Mouse (Mus musculus) cerebellum, postnatal 25 days (tissue): Measurements from ENCODE around the gene Atat1.

Source experiments
- DNase-seq, 2 experiments: peaks; one replicate each; pipeline ENCODE4 v3.0.0; 2021; ENCODE audit warnings: mixed read lengths in 2 of 2

Atat1 gene

DNA sequence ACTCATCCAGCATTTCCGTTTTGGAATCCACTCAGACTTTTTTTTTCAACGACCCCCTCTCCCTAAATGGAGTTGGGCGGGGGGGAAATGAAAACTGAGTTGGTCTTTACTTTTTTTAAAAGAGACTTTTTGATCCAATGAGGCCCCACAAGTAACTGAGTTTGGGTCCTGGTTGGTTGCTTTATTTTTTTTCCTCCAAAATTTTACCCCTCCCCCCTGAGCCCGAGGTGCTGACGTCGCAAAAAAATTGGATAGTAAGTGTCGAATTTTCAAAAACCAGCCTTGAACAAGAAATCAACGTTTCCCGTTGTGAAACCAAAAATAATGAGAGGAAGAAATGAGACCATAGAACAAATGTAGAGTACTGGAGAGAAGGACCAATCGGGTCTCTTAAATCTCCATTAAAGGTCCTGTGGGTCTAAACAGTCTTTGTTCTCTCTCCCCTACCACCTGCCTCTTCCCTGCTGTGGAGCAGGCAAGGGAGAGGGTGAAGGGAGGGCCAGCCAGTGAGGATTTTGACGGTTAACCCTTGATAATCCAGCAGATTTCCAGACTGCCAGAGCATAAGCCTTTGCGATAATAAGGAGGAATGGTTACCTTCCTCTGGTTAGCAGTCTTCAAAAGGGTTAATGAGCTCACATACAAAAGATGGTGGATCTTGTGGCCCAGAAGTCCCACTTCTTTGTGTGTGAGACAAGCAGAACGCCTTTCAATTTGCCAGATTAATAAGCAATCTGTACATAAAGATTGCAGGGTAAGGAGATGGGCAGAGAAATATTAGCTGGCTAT lies 7.8 kb upstream of the Atat1 start:
- peak; percentile 72 to 78 for DNase-seq

- DNase-seq = peak in 1 of 2 experiments; percentile 60
These were observed 7.2 kb upstream of the Atat1 start for GRCm38 (mm10) chr17:35917143-35917462.

DNA sequence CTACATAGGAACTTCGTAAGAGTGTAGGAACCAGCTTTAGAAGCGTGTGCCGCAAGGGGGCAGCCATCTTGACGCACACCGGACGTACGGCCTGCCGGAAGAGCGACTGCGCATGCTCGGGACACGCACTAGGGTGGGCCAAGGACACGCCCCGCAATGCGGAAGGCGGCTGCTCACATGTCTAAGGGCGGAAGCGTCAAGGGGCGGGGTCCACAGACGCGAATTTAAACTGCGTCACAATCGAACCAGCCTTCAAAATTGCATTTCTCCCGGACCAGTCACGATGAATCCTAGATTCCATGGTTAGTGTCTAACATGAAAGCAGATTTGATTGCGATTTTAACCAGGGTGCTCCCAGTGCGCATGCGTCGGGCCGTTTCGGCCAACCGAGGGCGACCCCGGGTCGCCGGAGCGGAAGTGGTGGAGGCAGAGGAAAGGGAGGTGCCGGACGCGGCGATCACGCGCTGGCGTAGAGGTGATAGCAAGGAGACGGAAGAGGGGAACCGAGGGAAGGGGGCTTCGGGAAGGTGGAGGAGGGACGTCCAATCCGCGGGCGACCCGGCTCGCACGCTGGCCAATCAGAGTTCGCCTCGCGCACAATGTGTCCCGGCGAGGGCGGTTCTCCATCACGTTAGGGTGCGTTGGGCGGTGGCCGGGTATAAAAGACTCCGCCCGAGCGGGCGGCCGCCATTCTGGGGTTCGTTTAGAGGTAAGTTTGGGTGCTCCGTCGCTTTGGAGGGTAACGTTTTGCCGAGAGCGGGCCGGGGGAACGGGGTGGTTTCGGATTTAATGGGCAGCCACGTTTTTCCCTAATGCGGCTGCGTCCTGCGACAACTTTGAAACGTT lies 6.6 kb upstream of the Atat1 start, which contains the start of the genes Mrps18b and Ppp1r10:
Gene Mrps18b (minus strand): TSS at position 93 of the 846 bp plus-strand sequence.
Gene Ppp1r10 (plus strand): TSS at position 138 of the 846 bp plus-strand sequence.
- peak; percentile 98 to 99 for DNase-seq

- no peak for DNase-seq
These were observed 5.8 kb upstream of the Atat1 start for GRCm38 (mm10) chr17:35915538-35916296.

GRCm38 (mm10) chr17:35914975-35915374 lies 5.1 kb upstream of the Atat1 start:
- no peak for DNase-seq

- DNase-seq = peak in 1 of 2 experiments; percentile 48
These were observed 523 bp downstream of the Atat1 start for GRCm38 (mm10) chr17:35909186-35909918.

GRCm38 (mm10) chr17:35907609-35908008 lies 2.3 kb downstream of the Atat1 start:
- DNase-seq = peak in 1 of 2 experiments; percentile 3

- no peak for DNase-seq
These were observed 4.3 kb downstream of the Atat1 start for GRCm38 (mm10) chr17:35905587-35905986.

DNA sequence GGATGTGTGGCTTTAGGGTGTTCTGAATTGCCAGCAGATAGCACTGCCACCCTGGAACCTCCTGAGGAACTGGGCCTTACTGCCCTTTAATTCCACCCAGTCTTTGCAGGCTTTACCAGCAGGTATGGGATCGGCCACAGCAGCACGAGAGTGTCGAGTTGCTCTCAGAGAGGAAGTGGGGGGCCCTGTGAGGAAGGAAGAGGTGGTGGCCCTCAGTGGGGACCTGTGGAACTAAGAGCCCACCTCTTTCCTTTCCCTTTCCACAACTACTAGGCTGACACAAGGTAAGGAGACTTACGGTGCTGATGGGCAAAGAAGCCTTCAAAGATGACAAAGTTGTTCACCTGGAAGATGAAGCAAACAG lies 5.9 kb downstream of the Atat1 start:
- no peak for DNase-seq

DNA sequence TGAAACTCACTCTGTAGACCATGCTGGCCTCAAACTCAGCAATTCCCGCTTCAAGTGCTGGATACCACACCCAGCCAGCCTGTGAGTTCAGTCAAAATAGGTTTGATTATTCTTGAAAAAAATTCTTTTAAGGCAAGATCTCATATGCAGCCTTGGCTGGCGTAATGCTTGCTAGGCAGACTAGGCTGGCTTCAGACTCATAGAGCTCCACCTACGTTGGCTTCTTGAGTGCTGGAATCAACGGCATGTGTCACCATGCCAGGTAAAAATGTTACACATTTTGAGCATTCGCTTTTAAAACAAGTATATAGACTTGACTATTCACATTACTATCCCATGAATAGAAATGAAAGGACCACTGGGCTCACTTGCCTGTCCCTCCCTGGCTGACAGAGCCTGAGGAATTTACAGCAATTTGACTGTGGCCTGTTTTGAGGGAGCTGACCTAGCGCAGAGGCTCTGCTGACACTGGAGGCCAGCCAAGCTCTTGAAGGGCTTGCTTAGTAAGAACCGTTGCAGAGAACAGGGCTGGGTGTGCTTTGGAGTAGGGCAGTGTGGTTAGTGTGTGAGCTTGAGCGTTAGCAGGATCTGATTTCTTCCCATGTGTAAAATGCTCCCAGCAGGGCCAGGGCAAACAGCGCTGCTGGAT lies 6.4 kb downstream of the Atat1 start:
- no peak for DNase-seq

- DNase-seq = no peak
These were observed 9.2 kb downstream of the Atat1 start for GRCm38 (mm10) chr17:35900636-35901035.

DNA sequence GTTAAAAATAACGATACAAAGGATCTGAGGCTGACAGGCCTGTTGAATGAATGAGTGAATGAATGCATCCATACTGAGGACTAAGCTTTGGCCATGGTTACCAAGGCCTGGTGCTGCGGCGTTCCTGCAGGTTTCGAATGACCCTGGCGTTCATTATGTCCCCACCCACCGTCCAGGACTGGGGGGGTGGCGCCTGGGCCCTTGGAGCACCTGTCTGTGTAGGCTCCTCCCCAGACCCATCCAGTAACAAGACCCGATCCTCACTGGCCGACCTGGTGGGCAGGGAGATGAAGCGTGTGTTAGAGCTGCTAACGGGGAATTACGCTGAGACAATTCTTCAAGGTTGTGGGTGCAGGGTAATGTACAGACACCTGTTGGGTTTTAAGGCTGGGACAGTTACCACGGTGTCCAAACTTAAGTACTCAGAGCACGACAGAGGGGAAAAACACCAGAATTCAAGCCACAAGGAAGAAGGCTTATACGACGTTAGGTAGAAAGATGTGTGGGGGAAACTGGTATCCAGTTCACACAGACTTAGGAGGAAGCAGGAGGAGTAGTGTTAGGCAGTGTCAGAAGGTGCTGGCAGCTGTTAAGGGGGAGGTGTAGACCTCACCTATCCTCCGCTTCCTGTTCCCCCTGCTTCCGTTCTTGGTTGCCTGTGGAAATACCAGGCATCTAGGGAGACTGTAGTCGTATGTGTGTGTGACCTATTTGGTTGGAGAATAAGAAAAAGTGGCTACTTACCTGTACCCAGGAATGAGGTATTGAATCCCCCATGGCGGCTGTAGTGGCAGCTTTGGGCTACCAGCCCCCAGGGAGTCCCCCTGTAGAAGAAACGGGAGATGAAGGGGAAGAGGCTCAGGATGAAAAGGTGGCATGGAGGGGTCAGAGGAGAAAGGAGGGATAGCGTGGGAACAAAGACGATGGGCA lies 12.0 kb downstream of the Atat1 start:
- DNase-seq = peak; percentile 54 to 67

GRCm38 (mm10) chr17:35896781-35897643 lies 12.9 kb downstream of the Atat1 start, which contains the start of gene 2310061I04Rik:
Gene 2310061I04Rik, minus strand, starts transcription at chr17:35897431.
- peak; percentile 94 to 96 for DNase-seq

DNA sequence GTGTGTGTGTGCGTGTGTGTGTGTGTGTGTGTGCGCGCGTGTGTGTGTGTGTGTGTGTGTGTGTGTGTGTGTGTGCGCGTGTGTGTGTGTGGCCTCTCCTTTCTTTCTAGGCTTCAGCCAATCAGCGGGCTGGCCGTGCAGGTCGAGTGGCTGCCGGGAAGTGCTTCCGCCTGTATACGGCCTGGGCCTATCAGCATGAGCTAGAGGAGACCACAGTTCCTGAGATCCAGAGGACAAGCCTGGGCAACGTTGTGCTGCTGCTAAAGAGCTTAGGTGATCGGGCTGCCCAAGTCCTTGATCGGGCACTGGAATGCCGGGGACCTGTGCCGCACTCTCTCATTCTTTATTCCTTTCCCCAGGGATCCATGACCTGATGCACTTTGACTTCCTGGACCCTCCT lies 22.1 kb downstream of the Atat1 start:
- no peak for DNase-seq

- no peak for DNase-seq
These were observed 26.1 kb downstream of the Atat1 start for GRCm38 (mm10) chr17:35883777-35884176.

DNA sequence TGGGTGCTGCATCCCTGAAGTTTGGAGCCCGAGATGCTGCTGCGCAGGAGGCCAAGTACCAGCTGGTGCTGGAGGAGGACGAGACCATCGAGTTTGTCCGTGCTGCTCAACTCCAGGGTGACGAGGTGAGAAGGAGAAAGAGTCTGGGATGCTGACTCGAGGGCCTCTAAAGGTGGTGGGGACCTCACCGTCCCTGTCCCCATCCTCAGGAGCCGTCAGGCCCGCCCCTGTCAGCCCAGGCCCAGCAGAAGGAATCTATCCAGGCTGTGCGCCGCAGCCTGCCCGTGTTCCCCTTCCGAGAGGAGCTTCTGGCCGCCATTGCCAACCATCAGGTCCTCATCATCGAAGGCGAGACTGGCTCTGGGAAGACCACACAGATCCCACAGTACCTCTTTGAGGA lies 27.0 kb downstream of the Atat1 start:
- DNase-seq = no peak

GRCm38 (mm10) chr17:35879245-35880057 lies 30.4 kb downstream of the Atat1 start, which contains the start of gene Dhx16:
Gene Dhx16, plus strand, starts transcription at chr17:35879819.
- peak; percentile 98 to 99 for DNase-seq

GRCm38 (mm10) chr17:35874721-35875120 lies 35.2 kb downstream of the Atat1 start:
- DNase-seq = peak; percentile 33 to 60
